ENCODE assay signal across 8 mouse cellular contexts in genomic region chr11:50886231-50886932, GRCm38 (mm10). TPM values are rescaled to one million over a fixed set of nuclear protein-coding genes. Genes with fewer than 3 reads are reported as not detected.
DNase-seq lines count a peak whose midpoint lies in the region; ATAC-seq lines count a peak whose summit lies in the region.

No protein-coding gene starts in this region.

- no peak for ATAC-seq in embryonic facial prominence, embryonic 11.5 days (replicated peaks; ENCODE audit: insufficient number of reproducible peaks, low FRiP score, low TSS enrichment, low read depth)
- ATAC-seq in intestine, embryonic 15.5 days, result 0 out of 2 replicates have a peak, but pooled peaks have one; percentile 19
- ATAC-seq in midbrain, embryonic 14.5 days (ENCODE audit: low FRiP score, low TSS enrichment), result no peak

- no peaks in the 10 kb centered on the region for H3K4me1 ChIP-seq in embryonic facial prominence, embryonic 11.5 days (ENCODE audit: control insufficient read depth, insufficient read depth, low read length)
- peaks cover 5% of the 10 kb centered on the region; the same call in 1 of the 2 replicates for H3K4me1 ChIP-seq in intestine, embryonic 15.5 days (replicated peaks)
- peaks cover 12% of the 10 kb centered on the region for H3K4me1 ChIP-seq in midbrain, embryonic 14.5 days (ENCODE audit: control insufficient read depth, insufficient read depth, low read length)

- no peak overlapping the region for H3K27ac ChIP-seq in embryonic facial prominence, embryonic 11.5 days (replicated peaks; ENCODE audit: low read depth, low read length)
- H3K27ac ChIP-seq in intestine, embryonic 15.5 days, result no peak overlapping the region
- H3K27ac ChIP-seq in midbrain, embryonic 14.5 days (replicated peaks; ENCODE audit: low read depth, low read length), result no peak overlapping the region

- DNase-seq in heart, adult 11 months, result peak; percentile 83
- DNase-seq in heart, adult 18-20 months, result no peak
- DNase-seq in adrenal gland, adult (ENCODE audit: inconsistent age in 2 of 2, low spot score in 1 of 2), result peak; percentile 80 to 88
- DNase-seq in embryonic facial prominence, embryonic 11.5 days (ENCODE audit: low spot score), result no peak
- DNase-seq in midbrain, embryonic 14.5 days, result peak; percentile 25
- no peak for DNase-seq in frontal cortex, postnatal 14 days (ENCODE audit: low spot score in 2 of 2)
- DNase-seq in urinary bladder, adult 2 months (ENCODE audit: low spot score), result no peak

- H3K9me3 ChIP-seq in embryonic facial prominence, embryonic 11.5 days (replicated peaks; ENCODE audit: control insufficient read depth, low read length), result no peaks in the 10 kb centered on the region
- no peaks in the 10 kb centered on the region for H3K9me3 ChIP-seq in intestine, embryonic 15.5 days
- no peaks in the 10 kb centered on the region for H3K9me3 ChIP-seq in midbrain, embryonic 14.5 days (ENCODE audit: control insufficient read depth, low read length)

- H3K27me3 ChIP-seq in embryonic facial prominence, embryonic 11.5 days (ENCODE audit: control insufficient read depth, insufficient read depth, low read length), result no peaks in the 10 kb centered on the region
- no peaks in the 10 kb centered on the region for H3K27me3 ChIP-seq in intestine, embryonic 15.5 days (replicated peaks)
- no peaks in the 10 kb centered on the region for H3K27me3 ChIP-seq in midbrain, embryonic 14.5 days (ENCODE audit: control insufficient read depth, insufficient read depth, low read length)

- H3K9ac ChIP-seq in embryonic facial prominence, embryonic 11.5 days (replicated peaks; ENCODE audit: low read length), result peak overlapping the region; percentile 77
- peak overlapping the region; percentile 57 for H3K9ac ChIP-seq in intestine, embryonic 15.5 days
- peak overlapping the region; percentile 68 for H3K9ac ChIP-seq in midbrain, embryonic 14.5 days (replicated peaks; ENCODE audit: low read length)

- H3K4me2 ChIP-seq in embryonic facial prominence, embryonic 11.5 days (ENCODE audit: low read depth, low read length), result peak overlapping the region; percentile 46
- peak overlapping the region; percentile 76 for H3K4me2 ChIP-seq in intestine, embryonic 15.5 days (replicated peaks)
- H3K4me2 ChIP-seq in midbrain, embryonic 14.5 days (ENCODE audit: low read length), result peak overlapping the region; percentile 84

- WGBS in embryonic facial prominence, embryonic 11.5 days, result 56% methylated on average over 8 of the region's 8 CpGs
- 41% methylated on average over 8 of the region's 8 CpGs for WGBS in intestine, embryonic 15.5 days
- WGBS in midbrain, embryonic 14.5 days, result 42% methylated on average over 8 of the region's 8 CpGs

- H3K36me3 ChIP-seq in embryonic facial prominence, embryonic 11.5 days (replicated peaks; ENCODE audit: control insufficient read depth, insufficient read depth, low read depth, low read length), result no peaks in the 10 kb centered on the region; the same call in none of the 2 replicates
- H3K36me3 ChIP-seq in intestine, embryonic 15.5 days, result no peaks in the 10 kb centered on the region
- H3K36me3 ChIP-seq in midbrain, embryonic 14.5 days (ENCODE audit: control insufficient read depth, insufficient read depth, low read length), result peaks cover 41% of the 10 kb centered on the region

- peak overlapping the region; percentile 45 for H3K4me3 ChIP-seq in embryonic facial prominence, embryonic 11.5 days (ENCODE audit: low read depth, low read length)
- H3K4me3 ChIP-seq in intestine, embryonic 15.5 days (replicated peaks), result peak overlapping the region; percentile 43
- H3K4me3 ChIP-seq in midbrain, embryonic 14.5 days (replicated peaks; ENCODE audit: low read depth, low read length), result peak overlapping the region; percentile 51

RNA-seq across cellular contexts. Expression of gene Zfp454, which starts 1.1 kb away (rescaled TPM):
- under 1 TPM; 0.69 to 0.89 TPM for total RNA-seq in heart, adult 18-20 months (2021)
- polyA plus RNA-seq in embryonic facial prominence, embryonic 11.5 days (2014; fragmentation: Nextera tagmentation; extraction: Ambion mirVana), result 17.6 and 21.6 TPM in 2 replicates
- 5.1 and 5.2 TPM in 2 replicates for polyA plus RNA-seq in intestine, embryonic 15.5 days (2015; fragmentation: Nextera tagmentation; extraction: Ambion mirVana)
- polyA plus RNA-seq in midbrain, embryonic 14.5 days (2014; fragmentation: Nextera tagmentation; extraction: Ambion mirVana), result 12.5 and 15.7 TPM in 2 replicates
- 2.0 and 2.5 TPM in 2 replicates for polyA plus RNA-seq in urinary bladder, adult 2 months (2012; rRNA removed)

RNA-seq across cellular contexts. Expression of gene Zfp2, which starts 29.6 kb away (rescaled TPM):
- 1 to 10 TPM; 3.0 to 3.1 TPM for total RNA-seq in heart, adult 18-20 months (2021)
- polyA plus RNA-seq in embryonic facial prominence, embryonic 11.5 days (2014; fragmentation: Nextera tagmentation; extraction: Ambion mirVana), result 24.5 and 27.1 TPM in 2 replicates
- 9.1 and 9.8 TPM in 2 replicates for polyA plus RNA-seq in intestine, embryonic 15.5 days (2015; fragmentation: Nextera tagmentation; extraction: Ambion mirVana)
- polyA plus RNA-seq in midbrain, embryonic 14.5 days (2014; fragmentation: Nextera tagmentation; extraction: Ambion mirVana), result 59.6 and 59.9 TPM in 2 replicates
- 5.1 and 5.3 TPM in 2 replicates for polyA plus RNA-seq in urinary bladder, adult 2 months (2012; rRNA removed)

RNA-seq across cellular contexts. Expression of gene Grm6, which starts 35.9 kb away (rescaled TPM):
- under 1 TPM in 1 of 2 experiments, not detected in 1; 0.28 TPM for total RNA-seq in heart, adult 18-20 months (2021)
- not detected in 2 replicates for polyA plus RNA-seq in embryonic facial prominence, embryonic 11.5 days (2014; fragmentation: Nextera tagmentation; extraction: Ambion mirVana)
- polyA plus RNA-seq in intestine, embryonic 15.5 days (2015; fragmentation: Nextera tagmentation; extraction: Ambion mirVana), result 0.06 TPM in 1 of 2 replicates, not detected in the other
- not detected in 2 replicates for polyA plus RNA-seq in midbrain, embryonic 14.5 days (2014; fragmentation: Nextera tagmentation; extraction: Ambion mirVana)
- polyA plus RNA-seq in urinary bladder, adult 2 months (2012; rRNA removed), result not detected in 2 replicates

RNA-seq across cellular contexts. Expression of gene Zfp879, which starts 45.0 kb away (rescaled TPM):
- total RNA-seq in heart, adult 18-20 months (2021), result 1 to 10 TPM; 1.4 to 1.6 TPM
- polyA plus RNA-seq in embryonic facial prominence, embryonic 11.5 days (2014; fragmentation: Nextera tagmentation; extraction: Ambion mirVana), result 0.78 and 1.00 TPM in 2 replicates
- polyA plus RNA-seq in intestine, embryonic 15.5 days (2015; fragmentation: Nextera tagmentation; extraction: Ambion mirVana), result 0.33 and 0.44 TPM in 2 replicates
- polyA plus RNA-seq in midbrain, embryonic 14.5 days (2014; fragmentation: Nextera tagmentation; extraction: Ambion mirVana), result 1.6 and 1.9 TPM in 2 replicates
- polyA plus RNA-seq in urinary bladder, adult 2 months (2012; rRNA removed), result 0.88 and 1.3 TPM in 2 replicates

RNA-seq across cellular contexts. Expression of gene Zfp354b, which starts 45.1 kb away (rescaled TPM):
- total RNA-seq in heart, adult 18-20 months (2021), result 1 to 10 TPM; 1.5 to 1.8 TPM
- 1.7 and 2.1 TPM in 2 replicates for polyA plus RNA-seq in embryonic facial prominence, embryonic 11.5 days (2014; fragmentation: Nextera tagmentation; extraction: Ambion mirVana)
- 0.71 and 1.2 TPM in 2 replicates for polyA plus RNA-seq in intestine, embryonic 15.5 days (2015; fragmentation: Nextera tagmentation; extraction: Ambion mirVana)
- 4.3 and 4.5 TPM in 2 replicates for polyA plus RNA-seq in midbrain, embryonic 14.5 days (2014; fragmentation: Nextera tagmentation; extraction: Ambion mirVana)
- polyA plus RNA-seq in urinary bladder, adult 2 months (2012; rRNA removed), result 2.1 and 2.6 TPM in 2 replicates

Comparison
In these comparisons a context has a peak if more than half of its experiments do, and no peak if none do; other contexts are left out.
1. DNase-seq: peak in heart, adult 11 months (single experiment), adrenal gland, adult (2 of 2) and midbrain, embryonic 14.5 days (single experiment); none in heart, adult 18-20 months (0 of 2), embryonic facial prominence, embryonic 11.5 days (single experiment), frontal cortex, postnatal 14 days (0 of 2) and urinary bladder, adult 2 months (single experiment).
2. Peak in every context shown above with its lines, with median percentiles within 50 percentile points of each other: H3K4me2 ChIP-seq, H3K4me3 ChIP-seq and H3K9ac ChIP-seq.